Mouse (Mus musculus) bone marrow, adult 2 months (tissue): ENCODE measurements around the gene Klhdc3. TPM values are rescaled to one million over a fixed set of nuclear protein-coding genes. Genes with fewer than 3 reads are reported as not detected.

ENCODE experiments used
- H3K27ac ChIP-seq: fragments of 200-500 bp; 2 replicates; pipeline ENCODE4 v1.5.1; 2012; ENCODE audit warnings: low read depth, mild to moderate bottlenecking, control low read depth, inconsistent platforms, low read length; ENCODE audit not compliant: control insufficient read depth, poor library complexity, insufficient read depth
- H3K4me1 ChIP-seq: fragments of 200-500 bp; 2 replicates; pipeline ENCODE4 v1.6.1; 2011; ENCODE audit warnings: low read length; ENCODE audit not compliant: control insufficient read depth, insufficient read depth
- H3K4me3 ChIP-seq: fragments of 200-500 bp; replicated peaks from 2 replicates; pipeline ENCODE3; 2011; ENCODE audit warnings: mild to moderate bottlenecking, low read depth, low read length, control low read depth; ENCODE audit not compliant: control insufficient read depth
- CTCF ChIP-seq: fragments of 200-500 bp; IDR thresholded peaks from 2 replicates; pipeline ENCODE4 v1.5.1; 2011; ENCODE audit warnings: low read length, control low read depth; ENCODE audit not compliant: control insufficient read depth, insufficient read depth
- POLR2A ChIP-seq: fragments of 200-500 bp; IDR thresholded peaks from 2 replicates; pipeline ENCODE4 v1.6.1; 2011; ENCODE audit warnings: low read depth, mild to moderate bottlenecking, control low read depth, low read length, borderline replicate concordance; ENCODE audit not compliant: control insufficient read depth
- WGBS: fragments of 180-500 bp; shearing (Covaris S2); methylation state at CpG from one replicate; pipeline ENCODE4 v1.1.7; 2018; 5-methylcytosine and 5-hydroxymethylcytosine counted together
- polyA plus RNA-seq: library from polyadenylated mRNA; stranded (reverse); fragments of >200 nt; gene quantifications from 2 replicates; pipeline ENCODE4 v1.2.4, GENCODE M21; 2011; ENCODE audit warnings: low replicate concordance; ENCODE audit not compliant: missing spikeins, insufficient read depth, insufficient read length

Klhdc3 gene
- polyA plus RNA-seq, 1 experiment = 37.6 TPM

- WGBS = 4% methylated on average over 38 of the region's 41 CpGs
- Histone ChIP-seq H3K27ac (peak overlapping the region; percentile 81), H3K4me1 (peaks cover 4% of the 10 kb centered on the region), H3K4me3 (peak overlapping the region; percentile 77)
- TF ChIP-seq POLR2A = no peak
- no peak for TF ChIP-seq CTCF
Measured at GRCm38 (mm10) chr17:46703971-46704886, 23.5 kb upstream of the Klhdc3 start.

- Histone ChIP-seq H3K4me3 (no peak overlapping the region), H3K4me1 (peaks cover 4% of the 10 kb centered on the region), H3K27ac (no peak overlapping the region)
- TF ChIP-seq CTCF (no peak), POLR2A (no peak)
- WGBS = 85% methylated on average over 5 of the region's 5 CpGs
Measured at GRCm38 (mm10) chr17:46702506-46702905, 21.8 kb upstream of the Klhdc3 start.

- no peak overlapping the region for H3K27ac ChIP-seq
- TF ChIP-seq POLR2A (no peak), CTCF (no peak)
- H3K4me1 ChIP-seq = peaks cover 4% of the 10 kb centered on the region
Measured at GRCm38 (mm10) chr17:46702100-46702499, 21.4 kb upstream of the Klhdc3 start.

GRCm38 (mm10) chr17:46701489-46701888 lies 20.8 kb upstream of the Klhdc3 start:
- no peak for TF ChIP-seq CTCF
- TF ChIP-seq POLR2A = no peak
- WGBS = 86% methylated on average over 12 of the region's 12 CpGs
- Histone ChIP-seq H3K4me3 (no peak overlapping the region), H3K4me1 (peaks cover 4% of the 10 kb centered on the region), H3K27ac (no peak overlapping the region)

More at GRCm38 (mm10) chr17:46702100-46702499, 21.4 kb upstream of the Klhdc3 start:
- WGBS = 84% methylated on average over 12 of the region's 12 CpGs
- no peak overlapping the region for H3K4me3 ChIP-seq

GRCm38 (mm10) chr17:46699912-46700311 lies 19.2 kb upstream of the Klhdc3 start:
- WGBS = 80% methylated on average over 3 of the region's 3 CpGs
- Histone ChIP-seq H3K4me3 (no peak overlapping the region), H3K27ac (no peak overlapping the region), H3K4me1 (peaks cover 4% of the 10 kb centered on the region)
- TF ChIP-seq POLR2A = no peak
- TF ChIP-seq CTCF = no peak

- H3K4me3 ChIP-seq = no peak overlapping the region
- TF ChIP-seq CTCF (no peak), POLR2A (no peak)
- no peak overlapping the region for H3K27ac ChIP-seq
- peaks cover 4% of the 10 kb centered on the region for H3K4me1 ChIP-seq
- 75% methylated on average over 5 of the region's 5 CpGs for WGBS
Measured at GRCm38 (mm10) chr17:46699245-46699644, 18.5 kb upstream of the Klhdc3 start.

- WGBS = 94% methylated on average over 6 of the region's 6 CpGs
- no peak for TF ChIP-seq POLR2A
- TF ChIP-seq CTCF = no peak
- no peak overlapping the region for H3K4me3 ChIP-seq
- H3K27ac ChIP-seq = no peak overlapping the region
- H3K4me1 ChIP-seq = peaks cover 1% of the 10 kb centered on the region
Measured at GRCm38 (mm10) chr17:46698515-46698914, 17.8 kb upstream of the Klhdc3 start.

- Histone ChIP-seq H3K4me1 (no peaks in the 10 kb centered on the region), H3K4me3 (no peak overlapping the region), H3K27ac (no peak overlapping the region)
- WGBS = 96% methylated on average over 1 of the region's 1 CpGs
- TF ChIP-seq CTCF (no peak), POLR2A (no peak)
Measured at GRCm38 (mm10) chr17:46694517-46695063, 13.9 kb upstream of the Klhdc3 start.

GRCm38 (mm10) chr17:46691390-46691789 lies 10.7 kb upstream of the Klhdc3 start:
- 88% methylated on average over 2 of the region's 2 CpGs for WGBS
- no peak overlapping the region for H3K27ac ChIP-seq
- no peaks in the 10 kb centered on the region for H3K4me1 ChIP-seq
- H3K4me3 ChIP-seq = no peak overlapping the region
- TF ChIP-seq POLR2A = no peak
- TF ChIP-seq CTCF = no peak
